Mouse (Mus musculus) heart, postnatal 10 days (tissue): ENCODE measurements around the gene Cd46. TPM values are rescaled to one million over a fixed set of nuclear protein-coding genes. Genes with fewer than 3 reads are reported as not detected.

Experiments
- microRNA-seq, 2 experiments: library from miRNA; unstranded; fragments of <30 nt; microRNA quantifications; one replicate each; pipeline ENCODE4 v1.2.0; 2022
- total RNA-seq, 2 experiments: library from RNA; stranded (reverse); gene quantifications; 2 replicates each; pipeline ENCODE4 v1.2.3; 2021

Cd46 gene
- total RNA-seq, 2 experiments from 2014 or later = 1.7 TPM

Small RNA genes lying within 50 kb of the gene (microRNA-seq; reads per million reads assigned to microRNA genes)
- gene Mir29b-2 (3.1 to 5.0 reads per million in 2 experiments), gene Mir29c (44.3 to 61.5 reads per million in 2 experiments)

Other genes starting within 250 kb of the Cd46 start
- 100 to 1,000 TPM; 289 to 314 TPM for gene Cd34, start 153.4 kb downstream of the Cd46 start, total RNA-seq
- gene Cr1l, start 39.3 kb upstream of the Cd46 start, total RNA-seq = 10 to 100 TPM; 65.8 to 72.5 TPM
- gene Cr2, start 84.5 kb upstream of the Cd46 start, total RNA-seq = under 1 TPM in 1 of 2 experiments, not detected in 1; 0.29 TPM